Mouse (Mus musculus) adrenal gland, adult 2 months (tissue): Measurements from ENCODE around the gene Metap1. TPM values are rescaled to one million over a fixed set of nuclear protein-coding genes. Genes with fewer than 3 reads are reported as not detected.

Experiments
- DNase-seq: peaks from one replicate; pipeline ENCODE4 v3.0.0; 2021
- microRNA-seq, 2 experiments: library from miRNA; unstranded; fragments of <30 nt; microRNA quantifications; one replicate each; pipeline ENCODE4 v1.2.0; 2021
- polyA plus RNA-seq: library from polyadenylated mRNA; depleted of rRNA; stranded (reverse); fragments of >200 nt; gene quantifications from 2 replicates; pipeline ENCODE4 v1.2.3, GENCODE M21; 2012; rRNA removed
- total RNA-seq, 2 experiments: library from RNA; stranded (reverse); gene quantifications; 2 replicates each; pipeline ENCODE4 v1.2.3; 2021

Gene Metap1
- total and polyA plus RNA-seq, 3 experiments, result 6.6 to 57.2 (median 46.8) TPM

GRCm38 (mm10) chr3:138452169-138452568 lies 37.1 kb downstream of the Metap1 start:
- DNase-seq, result no peak

DNA sequence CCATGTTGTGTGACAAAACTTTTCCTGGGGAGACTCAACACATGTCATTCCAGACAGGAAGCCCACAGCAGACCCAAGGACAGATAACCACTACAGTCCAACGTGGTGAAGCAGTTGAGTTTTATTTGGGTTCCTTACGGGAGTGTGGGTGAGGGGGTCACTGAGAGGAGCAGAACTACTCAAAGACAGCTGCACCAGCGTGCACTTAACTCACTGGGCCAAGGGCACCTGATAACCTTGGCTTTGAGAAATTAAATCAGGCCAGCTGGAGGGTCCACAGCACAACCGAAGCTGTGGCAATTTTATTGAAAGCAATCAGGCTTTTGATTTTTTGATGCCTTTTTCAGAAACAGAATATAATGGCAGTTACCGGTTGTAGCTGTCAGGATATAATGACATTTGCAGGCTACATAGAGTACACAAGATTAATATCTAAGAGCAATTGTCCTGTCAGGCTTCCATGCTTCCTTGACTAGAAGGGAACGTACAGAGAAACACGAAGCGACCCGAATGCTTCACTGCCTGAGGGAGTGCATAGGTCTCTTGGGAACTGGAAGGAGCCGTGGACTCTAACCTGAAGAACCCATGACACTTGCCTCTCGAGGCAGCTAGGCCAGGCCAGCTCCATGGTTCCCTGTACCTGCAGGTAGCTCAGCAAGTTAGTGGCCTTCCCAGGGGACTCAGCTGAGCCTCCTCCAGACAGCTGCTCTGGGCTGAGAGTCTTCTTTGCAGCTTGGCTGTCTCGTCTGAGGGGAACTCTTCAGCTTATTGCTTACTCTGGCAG lies 41.0 kb downstream of the Metap1 start:
- DNase-seq, result no peak

DNA sequence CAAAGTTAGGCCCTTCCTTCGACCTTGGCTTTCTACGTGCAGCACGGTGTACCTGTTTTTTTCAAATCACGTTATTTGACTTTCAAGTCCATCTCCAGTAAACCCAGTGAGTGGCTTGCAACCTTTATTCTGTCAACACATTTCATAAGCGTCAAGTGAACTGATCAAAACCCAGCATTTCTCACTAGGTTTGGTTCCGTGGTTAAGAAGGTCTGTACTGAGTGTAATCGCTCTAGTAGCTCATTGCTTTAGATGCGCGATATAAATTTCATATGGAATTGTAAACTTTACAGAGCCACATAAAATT lies 45.9 kb downstream of the Metap1 start:
- DNase-seq, result no peak

DNA sequence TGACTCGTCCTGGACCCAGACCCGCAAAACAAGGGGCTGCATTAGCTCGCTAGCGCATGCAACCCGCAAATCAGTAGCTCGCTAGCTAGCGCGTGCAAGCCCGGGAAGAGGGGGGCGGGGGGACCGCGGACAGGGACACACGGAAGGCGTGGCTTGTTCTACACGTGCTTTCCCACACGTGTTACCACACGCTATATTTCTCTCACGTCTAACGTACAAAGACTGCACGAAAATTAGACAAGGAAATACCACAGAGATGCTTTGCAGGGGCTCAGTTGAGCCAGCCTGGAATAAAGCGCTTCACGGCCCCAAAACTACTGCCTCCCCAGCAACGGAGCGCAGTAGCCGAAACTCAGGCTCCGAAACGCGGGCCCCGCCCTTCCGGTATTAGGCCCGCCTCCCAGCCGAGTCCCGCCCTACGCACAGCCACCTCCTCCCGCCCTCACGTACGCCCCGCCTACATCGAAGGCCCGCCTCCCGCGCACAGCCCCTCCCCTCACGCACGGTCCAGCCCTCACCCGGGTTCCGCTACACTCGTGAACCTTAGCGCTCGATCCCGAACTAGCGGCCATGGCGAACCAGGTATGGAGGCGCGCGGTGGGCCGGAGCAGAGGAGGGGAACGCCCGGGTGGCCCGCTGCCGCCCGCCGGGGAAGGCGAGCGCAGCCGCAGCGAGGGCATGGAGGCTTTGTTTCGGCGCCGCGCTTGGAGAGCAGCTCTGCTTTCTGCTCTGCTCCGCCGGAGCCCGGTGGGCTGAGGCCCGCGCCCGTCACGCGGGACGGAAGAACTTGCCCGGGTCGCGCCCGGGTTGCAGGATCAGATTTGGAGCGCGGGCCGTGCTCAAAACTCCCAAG lies 46.5 kb downstream of the Metap1 start, which contains the start of gene Adh5:
Adh5 (plus strand) TSS at position 482 of the 853 bp plus-strand sequence.
- DNase-seq, result peak; percentile 96

DNA sequence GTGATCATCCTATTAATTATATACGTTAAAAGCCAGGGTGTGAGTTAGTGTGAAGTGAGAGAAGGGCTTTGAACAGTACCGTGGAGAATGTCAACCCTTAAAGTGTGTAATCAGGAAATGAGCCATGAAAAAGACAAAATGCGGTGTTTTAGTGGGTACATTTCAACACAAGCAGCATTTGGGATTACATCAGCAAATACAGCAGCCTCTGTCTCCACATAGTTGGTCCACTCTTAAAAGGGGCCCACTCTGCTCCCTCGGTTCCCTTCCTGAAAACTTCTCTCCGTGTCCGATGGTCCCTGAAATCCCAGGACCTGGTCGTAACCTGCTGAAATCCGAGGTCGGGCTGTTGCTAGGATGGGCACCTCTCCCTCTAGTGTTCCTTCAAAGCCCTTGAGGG lies 47.1 kb downstream of the Metap1 start:
- no peak for DNase-seq

- no peak for DNase-seq
Observed at GRCm38 (mm10) chr3:138438716-138439115, 50.6 kb downstream of the Metap1 start.

- no peak for DNase-seq
Observed at GRCm38 (mm10) chr3:138431835-138432234, 57.5 kb downstream of the Metap1 start.

- DNase-seq, result peak; percentile 21
Observed at GRCm38 (mm10) chr3:138430360-138430976, 58.8 kb downstream of the Metap1 start.

DNA sequence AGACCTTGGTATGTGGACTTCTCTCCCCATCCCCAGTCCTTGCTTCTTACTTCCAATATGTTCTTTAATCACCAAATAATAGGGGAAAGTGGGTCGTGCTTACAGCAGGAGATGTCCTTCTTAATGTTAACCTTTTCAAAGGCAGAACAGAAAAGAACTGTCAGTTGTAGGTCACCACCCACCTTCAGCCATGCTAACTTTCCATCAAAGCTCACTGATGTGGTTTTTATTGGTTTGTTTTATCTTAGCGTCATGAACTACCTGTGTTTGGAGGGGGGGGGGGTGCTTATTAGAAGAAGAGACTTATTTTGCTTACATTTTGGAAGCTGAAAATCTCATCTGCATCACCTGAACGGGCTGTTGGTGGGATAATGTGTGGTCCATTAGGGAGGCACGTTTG lies 65.1 kb downstream of the Metap1 start:
- DNase-seq, result no peak

GRCm38 (mm10) chr3:138423664-138424063 lies 65.7 kb downstream of the Metap1 start:
- DNase-seq, result no peak

- no peak for DNase-seq
Observed at GRCm38 (mm10) chr3:138420385-138420784, 68.9 kb downstream of the Metap1 start.

DNA sequence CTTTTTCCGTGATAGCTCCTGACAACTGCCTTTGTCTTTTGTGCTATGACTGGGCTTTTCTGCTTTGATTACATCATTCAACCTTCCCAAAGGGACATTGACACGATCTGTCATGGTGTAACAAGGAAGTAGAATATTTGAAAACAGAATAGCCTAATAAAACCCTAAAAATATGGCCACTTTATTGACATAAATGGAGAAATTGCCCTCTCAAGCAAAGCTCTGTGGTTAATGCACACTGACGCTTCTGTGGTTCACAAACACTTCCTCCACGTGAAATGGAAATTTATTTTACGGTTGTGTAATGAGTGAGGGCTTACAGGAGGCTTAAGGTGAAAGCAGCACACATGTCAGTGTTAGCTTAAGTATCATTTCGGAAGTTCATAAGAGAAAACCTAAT lies 69.9 kb downstream of the Metap1 start:
- no peak for DNase-seq

DNA sequence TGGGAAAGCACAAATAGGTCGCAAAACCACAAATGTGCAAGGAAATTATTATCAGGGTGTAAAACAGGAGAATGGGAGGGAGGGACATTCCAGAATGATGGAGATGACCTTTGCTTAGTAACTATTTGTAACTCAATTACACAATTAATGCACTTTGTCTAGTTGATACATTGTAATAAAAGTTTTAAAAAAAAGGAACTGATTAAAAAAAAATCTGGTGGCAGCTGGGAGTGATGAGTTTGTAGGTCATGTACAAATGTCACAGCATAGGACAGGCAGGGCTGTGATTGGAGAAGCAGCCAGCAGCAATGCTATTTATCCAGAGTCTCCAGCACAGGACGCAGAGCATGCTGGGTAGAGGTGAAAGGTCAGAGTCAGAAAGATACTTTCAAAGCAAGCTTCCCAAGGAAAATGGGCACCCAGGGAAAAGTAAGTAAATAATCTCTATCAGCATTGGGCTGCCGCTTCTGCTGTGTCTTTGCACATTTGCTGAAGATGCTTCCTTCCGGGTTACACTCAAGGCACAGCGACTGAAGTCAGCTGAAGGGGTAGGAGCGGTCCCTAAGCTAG lies 74.1 kb downstream of the Metap1 start, which contains the start of gene Adh4:
Adh4 (plus strand) TSS at position 346 of the 570 bp plus-strand sequence.
- DNase-seq, result peak; percentile 20

DNA sequence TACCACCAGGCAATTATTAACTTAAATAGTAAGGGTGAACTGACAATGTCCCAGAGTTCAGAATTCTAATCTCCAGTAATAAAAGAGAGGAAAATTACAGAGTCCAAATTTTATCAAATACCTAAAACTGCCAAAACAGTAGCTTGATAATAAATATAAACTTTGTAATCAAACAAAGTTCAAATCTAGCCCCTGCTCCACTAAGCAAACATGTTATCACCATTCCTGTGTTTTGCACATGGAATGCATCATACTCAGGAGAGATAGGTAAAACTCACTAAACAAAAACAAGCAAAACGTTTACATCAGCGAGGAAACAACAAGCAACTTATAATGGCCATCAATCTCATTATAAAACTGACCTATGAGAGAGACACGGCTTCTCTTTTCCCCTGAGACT lies 79.1 kb downstream of the Metap1 start:
- no peak for DNase-seq

- DNase-seq, result no peak
Observed at GRCm38 (mm10) chr3:138409585-138409984, 79.7 kb downstream of the Metap1 start.

Small RNA genes within 50 kb of the gene (microRNA-seq; reads per million reads assigned to microRNA genes)
- gene Mir1956, result 0.83 to 1.8 reads per million in 2 experiments

Other genes with a start within 250 kb of the Metap1 start
- 1,000 to 10,000 TPM; 1,828 to 8,328 TPM for gene Adh1, start 228.5 kb downstream of the Metap1 start, total RNA-seq
- 1,650 and 3,116 TPM in 2 replicates for gene Adh1, start 228.5 kb downstream of the Metap1 start, polyA plus RNA-seq
- gene Adh6a, start 176.2 kb downstream of the Metap1 start, total RNA-seq, result not detected
- not detected in 2 replicates for gene Adh6a, start 176.2 kb downstream of the Metap1 start, polyA plus RNA-seq
- gene Adh6b, start 147.7 kb downstream of the Metap1 start, total RNA-seq, result under 1 TPM in 1 of 2 experiments, not detected in 1; 0.17 TPM
- gene Adh6b, start 147.7 kb downstream of the Metap1 start, polyA plus RNA-seq, result 0.06 TPM in 1 of 2 replicates, not detected in the other
- gene Adh4, start 74.0 kb downstream of the Metap1 start, total RNA-seq, result 1 to 10 TPM; 1.8 to 2.0 TPM
- 0.07 TPM in 1 of 2 replicates, not detected in the other for gene Adh4, start 74.0 kb downstream of the Metap1 start, polyA plus RNA-seq
- 100 to 1,000 TPM; 151 to 165 TPM for gene Adh5, start 46.4 kb downstream of the Metap1 start, total RNA-seq
- gene Adh5, start 46.4 kb downstream of the Metap1 start, polyA plus RNA-seq, result 26.6 and 28.9 TPM in 2 replicates
- gene Eif4e, start 36.7 kb upstream of the Metap1 start, total RNA-seq, result 100 to 1,000 TPM; 187 to 191 TPM
- 3.5 and 4.5 TPM in 2 replicates for gene Eif4e, start 36.7 kb upstream of the Metap1 start, polyA plus RNA-seq